Mouse (Mus musculus) liver, embryonic 13.5 days (tissue): ENCODE data around the gene Nrg3. TPM values are rescaled to one million over a fixed set of nuclear protein-coding genes. Genes with fewer than 3 reads are reported as not detected.

ENCODE experiments used
- ATAC-seq: fragments of 200-750 bp; cut with Nextera tagmentation; 2 replicates; pipeline ENCODE4 v1.8.0; 2017; ENCODE audit warnings: low read depth, mild to moderate bottlenecking, moderate number of reproducible peaks, moderate library complexity
- DNase-seq: peaks from one replicate; pipeline ENCODE4 v3.0.0; 2022
- H3K27ac ChIP-seq: fragments of 300-500 bp; sonication (generic); 2 replicates; pipeline ENCODE4 v1.5.1; 2015; ENCODE audit warnings: moderate library complexity, mild to moderate bottlenecking, inconsistent platforms
- H3K27me3 ChIP-seq: fragments of 300-500 bp; sonication (generic); 2 replicates; pipeline ENCODE4 v1.6.1; 2015; ENCODE audit warnings: mild to moderate bottlenecking, inconsistent platforms
- H3K36me3 ChIP-seq: fragments of 300-500 bp; sonication (generic); 2 replicates; pipeline ENCODE4 v1.6.1; 2015; ENCODE audit warnings: mild to moderate bottlenecking, inconsistent platforms
- H3K4me1 ChIP-seq: fragments of 300-500 bp; sonication (generic); replicated peaks from 2 replicates; pipeline ENCODE4 v1.6.1; 2015; ENCODE audit warnings: inconsistent platforms
- H3K4me2 ChIP-seq: fragments of 300-500 bp; sonication (generic); 2 replicates; pipeline ENCODE4 v1.6.1; 2015; ENCODE audit warnings: inconsistent platforms, mild to moderate bottlenecking, moderate library complexity
- H3K4me3 ChIP-seq: fragments of 300-500 bp; sonication (generic); replicated peaks from 2 replicates; pipeline ENCODE4 v1.5.1; 2015; ENCODE audit warnings: mild to moderate bottlenecking, inconsistent platforms
- H3K9ac ChIP-seq: fragments of 300-500 bp; sonication (generic); 2 replicates; pipeline ENCODE4 v1.6.1; 2015; ENCODE audit warnings: mild to moderate bottlenecking, inconsistent platforms
- H3K9me3 ChIP-seq: fragments of 300-500 bp; sonication (generic); replicated peaks from 2 replicates; pipeline ENCODE4 v1.6.1; 2016; ENCODE audit warnings: inconsistent platforms
- WGBS: fragments of 180-500 bp; shearing (Covaris S2); methylation state at CpG from one replicate; pipeline ENCODE4 v1.1.7; 2015; ENCODE audit not compliant: insufficient replicate concordance; 5-methylcytosine and 5-hydroxymethylcytosine counted together
- polyA plus RNA-seq: library from polyadenylated mRNA; unstranded; fragments of >200 nt; fragmentation: Nextera tagmentation; extraction: Ambion mirVana; gene quantifications from 2 replicates; pipeline ENCODE4 v1.2.1, GENCODE M21; 2015

The Nrg3 gene
- polyA plus RNA-seq, 1 experiment from 2014 or later: not detected

DNA sequence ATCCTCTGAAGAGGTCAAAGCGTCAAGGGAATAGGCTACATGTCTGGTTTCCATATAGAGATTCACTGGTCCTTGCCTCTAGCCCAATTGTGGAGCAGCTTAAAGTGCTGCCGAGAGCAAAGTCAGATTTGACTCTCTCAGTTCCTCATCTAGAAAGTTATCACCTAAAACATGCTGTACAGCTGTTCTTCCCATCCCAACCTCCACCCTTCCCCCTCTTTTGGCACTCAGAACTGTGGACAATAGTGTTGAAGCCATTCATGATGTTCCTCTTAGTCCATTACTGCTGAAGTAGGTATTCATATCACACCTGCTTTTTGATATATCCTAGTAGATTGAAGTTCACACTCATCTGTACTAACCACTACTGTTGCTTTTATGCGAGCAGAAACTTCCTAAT, 896.1 kb downstream of the Nrg3 start:
- 56% methylated on average over 3 of the region's 3 CpGs for WGBS
- no peaks in the 10 kb centered on the region for H3K36me3 ChIP-seq
- no peak for ATAC-seq

DNA sequence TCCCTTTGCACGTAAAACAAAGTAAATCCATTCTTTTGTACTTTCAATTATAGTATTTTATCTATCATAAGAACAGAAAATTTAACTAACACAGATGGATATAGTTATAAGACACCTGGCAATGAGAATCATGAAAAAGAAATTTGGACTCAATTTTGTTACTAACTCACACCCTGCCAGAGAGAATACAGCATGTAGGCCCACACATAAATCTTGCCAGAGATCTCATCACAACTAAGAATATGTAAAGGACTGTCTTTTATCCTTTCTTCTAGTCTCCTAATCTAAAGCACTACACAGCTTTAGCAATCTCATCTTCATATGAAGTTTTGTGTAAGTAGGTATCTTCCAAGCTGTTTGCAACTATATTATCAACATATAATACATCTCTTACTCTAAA, 904.7 kb downstream of the Nrg3 start:
- no peak for ATAC-seq

More for the DNA sequence above, 896.1 kb downstream of the Nrg3 start:
- no peak overlapping the region for H3K4me2 ChIP-seq
- no peak for DNase-seq
- H3K4me1 ChIP-seq: no peaks in the 10 kb centered on the region
- H3K9me3 ChIP-seq: no peaks in the 10 kb centered on the region
- H3K4me3 ChIP-seq: no peak overlapping the region
- H3K27ac ChIP-seq: no peak overlapping the region
- no peak overlapping the region for H3K9ac ChIP-seq
- H3K27me3 ChIP-seq: no peaks in the 10 kb centered on the region

DNA sequence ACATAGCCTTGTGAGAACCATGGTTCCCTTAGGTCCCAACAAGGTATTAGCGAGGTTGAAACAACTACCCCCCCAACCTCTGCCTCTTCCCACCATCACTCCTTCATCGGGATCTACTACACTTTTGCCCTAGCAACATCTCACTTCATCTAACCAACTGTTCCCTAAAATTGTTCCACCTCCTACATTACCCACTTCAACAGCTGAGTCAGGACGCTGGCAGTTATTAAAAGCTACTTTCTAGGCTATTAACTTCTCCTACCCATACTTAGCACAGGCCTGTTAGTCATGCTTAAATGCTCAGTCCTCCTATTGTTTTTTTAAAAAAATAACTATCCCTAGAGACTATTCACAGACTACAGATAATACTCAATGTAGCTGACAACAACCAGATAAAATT, 906.7 kb downstream of the Nrg3 start:
- no peak overlapping the region for H3K4me3 ChIP-seq
- H3K9ac ChIP-seq: no peak overlapping the region
- no peaks in the 10 kb centered on the region for H3K36me3 ChIP-seq
- WGBS: 59% methylated on average over 3 of the region's 3 CpGs
- H3K9me3 ChIP-seq: no peaks in the 10 kb centered on the region
- H3K4me1 ChIP-seq: no peaks in the 10 kb centered on the region
- no peak for ATAC-seq
- no peak overlapping the region for H3K4me2 ChIP-seq
- H3K27ac ChIP-seq: no peak overlapping the region
- no peak for DNase-seq
- H3K27me3 ChIP-seq: no peaks in the 10 kb centered on the region

More for the DNA sequence above, 904.7 kb downstream of the Nrg3 start:
- Histone ChIP-seq H3K36me3 (no peaks in the 10 kb centered on the region), H3K9ac (no peak overlapping the region), H3K9me3 (no peaks in the 10 kb centered on the region), H3K27ac (no peak overlapping the region), H3K27me3 (no peaks in the 10 kb centered on the region), H3K4me2 (no peak overlapping the region), H3K4me3 (no peak overlapping the region), H3K4me1 (no peaks in the 10 kb centered on the region)
- 50% methylated on average over 1 of the region's 1 CpGs for WGBS
- no peak for DNase-seq

DNA sequence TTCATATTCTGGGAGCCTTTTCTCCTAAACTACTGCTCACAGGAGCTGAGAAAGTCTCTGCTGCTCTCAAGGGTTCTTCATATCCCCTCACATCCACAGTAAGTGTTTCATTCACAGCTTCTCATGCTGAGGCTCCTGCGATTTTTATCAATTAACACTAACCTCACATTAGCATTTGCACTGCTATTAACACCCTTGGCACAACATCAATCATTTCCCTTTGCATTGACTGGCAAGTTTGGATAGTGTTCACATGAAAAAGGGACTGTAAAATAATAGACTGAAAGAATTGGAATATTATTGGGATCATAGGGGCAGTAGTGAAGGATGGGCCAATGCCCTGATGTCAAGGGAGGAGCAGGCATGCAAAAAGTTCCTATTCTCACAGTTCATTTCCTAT, 918.3 kb downstream of the Nrg3 start:
- no peak for DNase-seq
- H3K4me3 ChIP-seq: no peak overlapping the region
- H3K27me3 ChIP-seq: no peaks in the 10 kb centered on the region
- ATAC-seq: no peak
- no peaks in the 10 kb centered on the region for H3K9me3 ChIP-seq
- no peaks in the 10 kb centered on the region for H3K4me1 ChIP-seq
- no peaks in the 10 kb centered on the region for H3K36me3 ChIP-seq
- H3K27ac ChIP-seq: no peak overlapping the region
- no peak overlapping the region for H3K9ac ChIP-seq
- 67% methylated on average over 1 of the region's 1 CpGs for WGBS
- no peak overlapping the region for H3K4me2 ChIP-seq

- no peak overlapping the region for H3K4me2 ChIP-seq
- no peak for ATAC-seq
- H3K27ac ChIP-seq: no peak overlapping the region
- no peaks in the 10 kb centered on the region for H3K4me1 ChIP-seq
- H3K4me3 ChIP-seq: no peak overlapping the region
- no peaks in the 10 kb centered on the region for H3K9me3 ChIP-seq
- no peak overlapping the region for H3K9ac ChIP-seq
- H3K27me3 ChIP-seq: no peaks in the 10 kb centered on the region
- WGBS: 49% methylated on average over 2 of the region's 2 CpGs
- H3K36me3 ChIP-seq: no peaks in the 10 kb centered on the region
- no peak for DNase-seq
Observed at GRCm38 (mm10) chr14:38547257-38547656, 925.6 kb downstream of the Nrg3 start.

GRCm38 (mm10) chr14:38535181-38535580, 937.7 kb downstream of the Nrg3 start:
- Histone ChIP-seq H3K27me3 (no peaks in the 10 kb centered on the region), H3K4me1 (no peaks in the 10 kb centered on the region), H3K4me3 (no peak overlapping the region), H3K36me3 (no peaks in the 10 kb centered on the region), H3K9ac (no peak overlapping the region), H3K9me3 (no peaks in the 10 kb centered on the region), H3K27ac (no peak overlapping the region), H3K4me2 (no peak overlapping the region)
- DNase-seq (no peak), ATAC-seq (no peak)
- 77% methylated on average over 1 of the region's 1 CpGs for WGBS

- Histone ChIP-seq H3K27me3 (no peaks in the 10 kb centered on the region), H3K9ac (no peak overlapping the region), H3K36me3 (no peaks in the 10 kb centered on the region), H3K9me3 (no peaks in the 10 kb centered on the region), H3K27ac (no peak overlapping the region), H3K4me3 (no peak overlapping the region), H3K4me2 (no peak overlapping the region), H3K4me1 (no peaks in the 10 kb centered on the region)
- DNase-seq (no peak), ATAC-seq (no peak)
Observed at GRCm38 (mm10) chr14:38533495-38533894, 939.4 kb downstream of the Nrg3 start.

GRCm38 (mm10) chr14:38516232-38516631, 956.7 kb downstream of the Nrg3 start:
- ATAC-seq: no peak
- no peaks in the 10 kb centered on the region for H3K9me3 ChIP-seq
- H3K9ac ChIP-seq: no peak overlapping the region
- H3K4me1 ChIP-seq: no peaks in the 10 kb centered on the region
- DNase-seq: no peak
- 55% methylated on average over 5 of the region's 5 CpGs for WGBS
- no peaks in the 10 kb centered on the region for H3K36me3 ChIP-seq
- H3K27ac ChIP-seq: no peak overlapping the region
- H3K4me2 ChIP-seq: no peak overlapping the region
- H3K27me3 ChIP-seq: no peaks in the 10 kb centered on the region
- no peak overlapping the region for H3K4me3 ChIP-seq

- Histone ChIP-seq H3K36me3 (no peaks in the 10 kb centered on the region), H3K27ac (no peak overlapping the region), H3K9me3 (no peaks in the 10 kb centered on the region), H3K9ac (no peak overlapping the region), H3K4me1 (no peaks in the 10 kb centered on the region), H3K27me3 (no peaks in the 10 kb centered on the region), H3K4me2 (no peak overlapping the region), H3K4me3 (no peak overlapping the region)
- ATAC-seq: no peak
- no peak for DNase-seq
- 69% methylated on average over 2 of the region's 2 CpGs for WGBS
Observed at GRCm38 (mm10) chr14:38509016-38509415, 963.9 kb downstream of the Nrg3 start.

DNA sequence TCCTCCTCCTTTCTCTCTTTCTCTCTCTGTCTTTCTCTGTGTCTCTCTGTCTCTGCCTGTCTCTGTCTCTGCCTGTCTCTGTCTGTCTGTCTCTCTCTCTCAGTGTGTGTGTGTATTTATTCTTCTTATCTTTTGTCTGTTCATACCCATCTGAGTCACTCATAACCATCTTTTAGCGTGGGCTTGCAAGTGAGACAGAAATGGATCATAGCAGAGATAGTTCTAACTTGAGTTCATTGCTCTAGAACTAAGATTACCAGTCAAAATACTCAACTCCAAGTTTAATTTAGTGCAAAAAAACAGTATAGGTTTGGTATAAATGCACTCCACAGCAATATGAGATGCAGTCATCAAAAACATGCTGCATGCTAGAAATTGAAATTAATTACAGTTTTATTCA, 977.9 kb downstream of the Nrg3 start:
- Histone ChIP-seq H3K9me3 (no peaks in the 10 kb centered on the region), H3K9ac (no peak overlapping the region), H3K27ac (no peak overlapping the region), H3K4me1 (no peaks in the 10 kb centered on the region), H3K36me3 (no peaks in the 10 kb centered on the region), H3K4me3 (no peak overlapping the region), H3K27me3 (no peaks in the 10 kb centered on the region), H3K4me2 (no peak overlapping the region)
- WGBS: 18% methylated on average over 1 of the region's 1 CpGs
- DNase-seq (no peak), ATAC-seq (no peak)

GRCm38 (mm10) chr14:38447086-38447485, 1025.8 kb downstream of the Nrg3 start:
- H3K36me3 ChIP-seq: no peaks in the 10 kb centered on the region
- no peak overlapping the region for H3K27ac ChIP-seq
- H3K9me3 ChIP-seq: no peaks in the 10 kb centered on the region
- H3K4me3 ChIP-seq: no peak overlapping the region
- WGBS: 63% methylated on average over 2 of the region's 2 CpGs
- no peak for ATAC-seq
- H3K4me1 ChIP-seq: no peaks in the 10 kb centered on the region
- H3K27me3 ChIP-seq: no peaks in the 10 kb centered on the region
- DNase-seq: no peak
- H3K9ac ChIP-seq: no peak overlapping the region
- no peak overlapping the region for H3K4me2 ChIP-seq

- Histone ChIP-seq H3K9ac (no peak overlapping the region), H3K4me2 (no peak overlapping the region), H3K4me3 (no peak overlapping the region), H3K4me1 (no peaks in the 10 kb centered on the region), H3K27me3 (no peaks in the 10 kb centered on the region), H3K36me3 (no peaks in the 10 kb centered on the region), H3K27ac (no peak overlapping the region), H3K9me3 (no peaks in the 10 kb centered on the region)
- 49% methylated on average over 2 of the region's 2 CpGs for WGBS
- DNase-seq (no peak), ATAC-seq (no peak)
Observed at GRCm38 (mm10) chr14:38444788-38445187, 1028.1 kb downstream of the Nrg3 start.
